ENCODE assay signal across 23 mouse cellular contexts in genomic region chr2:157129096-157129495, GRCm38 (mm10). TPM values are rescaled to one million over a fixed set of nuclear protein-coding genes. Genes with fewer than 3 reads are reported as not detected.
DNase-seq lines count a peak whose midpoint lies in the region; ATAC-seq and TF ChIP-seq lines count a peak whose summit lies in the region.
"Had no signal": no experiment of that assay in that cellular context is flagged by ENCODE, and none has a peak within 500 bp of the region (broad histone marks: within the 10 kb centered on the region; RNA-seq: fewer than 3 reads in every experiment).

No protein-coding gene starts in this region.

- no peak for DNase-seq in gastrocnemius, adult 2 months
- DNase-seq in gastrocnemius, postnatal 36 days = no peak
- peak; percentile 28 for DNase-seq in A20 (ENCODE audit: low read depth, low spot score)
- no peak for DNase-seq in urinary bladder, postnatal 4 days (ENCODE audit: low spot score in 2 of 2)
- no peak for DNase-seq in right cerebral cortex, postnatal 4 days
- no peak for DNase-seq in heart, adult 9 months (ENCODE audit: low spot score in 2 of 2)
- DNase-seq: adrenal gland, postnatal 14 days; cerebellum, adult 8-10 months; heart, adult 2 months; kidney, postnatal 14 days; lung, postnatal 10 days; right cerebral cortex, adult 18-20 months had no signal

- intact Hi-C loops in gastrocnemius, adult 2 months (cut with DNase I) = loop anchor here (5.0 kb wide), 1 partner anchor 133 kb away; no protein-coding TSS in a partner anchor
- intact Hi-C loops in gastrocnemius, postnatal 36 days (cut with DNase I) = loop anchor here (5.0 kb wide), 1 partner anchor 133 kb away; no protein-coding TSS in a partner anchor

- peak overlapping the region; percentile 43; the same call in 1 of the 2 replicates for H3K4me3 ChIP-seq in gastrocnemius, adult 2 months
- H3K4me3 ChIP-seq: embryonic facial prominence, embryonic 13.5 days; hindbrain, embryonic 13.5 days; limb, embryonic 13.5 days; midbrain, embryonic 13.5 days; myocyte had no signal

- H3K27ac ChIP-seq in gastrocnemius, adult 2 months = no peak overlapping the region
- H3K27ac ChIP-seq: embryonic facial prominence, embryonic 13.5 days; hindbrain, embryonic 13.5 days; limb, embryonic 13.5 days; midbrain, embryonic 13.5 days had no signal

- TF ChIP-seq CTCF in gastrocnemius, adult 2 months (IDR thresholded peaks at IDR 0.05) = no peak

- ATAC-seq in granulocyte monocyte progenitor cell, adult 5-6 weeks (replicated peaks; ENCODE audit: poor library complexity, severe bottlenecking) = peak; percentile 65
- ATAC-seq in megakaryocyte progenitor cell, adult 5-6 weeks (replicated peaks; ENCODE audit: poor library complexity) = peak; percentile 37; the same call in 1 of the 2 replicates
- ATAC-seq: intestine, embryonic 16.5 days; midbrain, embryonic 13.5 days had no signal

RNA-seq across cellular contexts. Expression of gene Samhd1, which starts 6.0 kb away (rescaled TPM):
- 10 to 100 TPM; 15.1 to 15.8 TPM for total RNA-seq in gastrocnemius, adult 2 months (2021)
- total RNA-seq in gastrocnemius, postnatal 36 days (2021) = 10 to 100 TPM; 12.9 to 13.2 TPM
- total RNA-seq in granulocyte monocyte progenitor cell, adult 5-6 weeks (2014; fragmentation: Nextera tagmentation) = 65.3 and 71.3 TPM in 2 replicates
- total RNA-seq in granulocyte monocyte progenitor cell, adult 5-6 weeks (2017) = 77.6 and 88.2 TPM in 2 replicates
- total RNA-seq in megakaryocyte progenitor cell, adult 5-6 weeks (2015) = 90.6 and 93.0 TPM in 2 replicates
- total RNA-seq in megakaryocyte progenitor cell, adult 5-6 weeks (2017) = 60.4 and 62.9 TPM in 2 replicates

RNA-seq across cellular contexts. Expression of gene Tldc2, which starts 42.2 kb away (rescaled TPM):
- total RNA-seq in gastrocnemius, adult 2 months (2021) = not detected
- total RNA-seq in gastrocnemius, postnatal 36 days (2021) = not detected
- not detected in 2 replicates for total RNA-seq in granulocyte monocyte progenitor cell, adult 5-6 weeks (2014; fragmentation: Nextera tagmentation)
- not detected in 2 replicates for total RNA-seq in granulocyte monocyte progenitor cell, adult 5-6 weeks (2017)
- not detected in 2 replicates for total RNA-seq in megakaryocyte progenitor cell, adult 5-6 weeks (2015)
- not detected in 2 replicates for total RNA-seq in megakaryocyte progenitor cell, adult 5-6 weeks (2017)
- total RNA-seq: adrenal gland, postnatal 14 days; gastrocnemius, adult 8-10 months; heart, adult 2 months; layer of hippocampus, adult 8-10 months; left cerebral cortex, adult 8-10 months had no signal

RNA-seq across cellular contexts. Expression of gene Soga1, which starts 50.0 kb away (rescaled TPM):
- total RNA-seq in gastrocnemius, adult 2 months (2021) = 1 to 10 TPM; 2.8 to 4.5 TPM
- total RNA-seq in gastrocnemius, postnatal 36 days (2021) = 1 to 10 TPM; 3.9 to 4.1 TPM
- 4.4 and 5.7 TPM in 2 replicates for total RNA-seq in granulocyte monocyte progenitor cell, adult 5-6 weeks (2014; fragmentation: Nextera tagmentation)
- total RNA-seq in granulocyte monocyte progenitor cell, adult 5-6 weeks (2017) = 2.5 TPM in 2 replicates
- total RNA-seq in megakaryocyte progenitor cell, adult 5-6 weeks (2015) = 1.9 and 2.9 TPM in 2 replicates
- total RNA-seq in megakaryocyte progenitor cell, adult 5-6 weeks (2017) = 2.3 and 2.4 TPM in 2 replicates
